Mouse (Mus musculus) bone marrow, adult 2 months (tissue): ENCODE measurements around the gene Ncaph2.

Experiments
- CTCF ChIP-seq: fragments of 200-500 bp; IDR thresholded peaks from 2 replicates; pipeline ENCODE4 v1.5.1; 2011; ENCODE audit warnings: low read length, control low read depth; ENCODE audit not compliant: control insufficient read depth, insufficient read depth
- POLR2A ChIP-seq: fragments of 200-500 bp; IDR thresholded peaks from 2 replicates; pipeline ENCODE4 v1.6.1; 2011; ENCODE audit warnings: low read depth, mild to moderate bottlenecking, control low read depth, low read length, borderline replicate concordance; ENCODE audit not compliant: control insufficient read depth

DNA sequence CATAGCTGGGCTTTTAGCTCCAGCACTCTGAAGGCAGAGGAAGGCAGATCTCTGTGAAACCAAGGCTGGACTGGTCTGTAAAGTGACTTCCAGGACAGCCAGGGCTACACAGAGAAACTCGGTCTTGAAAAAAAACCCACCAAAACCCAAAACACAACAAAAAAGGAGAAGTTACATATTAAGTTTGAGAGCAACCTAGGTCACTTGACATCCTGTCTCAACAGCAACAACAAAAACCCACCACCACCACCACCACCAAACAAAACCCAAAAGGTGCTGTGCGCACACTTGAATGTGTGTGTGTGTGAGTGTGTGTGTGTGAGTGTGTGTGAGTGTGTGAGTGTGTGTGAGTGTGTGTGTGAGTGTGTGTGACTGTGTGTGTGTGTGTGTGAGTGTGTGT is 15.8 kb upstream of the Ncaph2 start:
- TF ChIP-seq POLR2A (no peak), CTCF (no peak)
